Mouse (Mus musculus) olfactory bulb, adult 2 months (tissue): Measurements from ENCODE around the gene Tfrc. TPM values are rescaled to one million over a fixed set of nuclear protein-coding genes. Genes with fewer than 3 reads are reported as not detected.

ENCODE experiments used
- H3K27ac ChIP-seq: fragments of 200-500 bp; 2 replicates; pipeline ENCODE4 v1.5.1; 2012; ENCODE audit warnings: low read depth, low read length; ENCODE audit not compliant: insufficient read depth
- H3K4me1 ChIP-seq: fragments of 200-500 bp; 2 replicates; pipeline ENCODE4 v1.6.1; 2012; ENCODE audit warnings: low read length; ENCODE audit not compliant: control insufficient read depth, insufficient read depth
- H3K4me3 ChIP-seq: fragments of 200-500 bp; 2 replicates; pipeline ENCODE4 v1.5.1; 2012; ENCODE audit warnings: mild to moderate bottlenecking, low read depth, low read length, moderate library complexity; ENCODE audit not compliant: insufficient read depth
- CTCF ChIP-seq: fragments of 200-500 bp; IDR thresholded peaks from 2 replicates; pipeline ENCODE4 v1.5.1; 2012; ENCODE audit warnings: low read depth, mild to moderate bottlenecking, low read length, moderate library complexity; ENCODE audit not compliant: insufficient read depth
- POLR2A ChIP-seq: fragments of 200-500 bp; IDR thresholded peaks from 2 replicates; pipeline ENCODE4 v1.6.1; 2012; ENCODE audit warnings: mild to moderate bottlenecking, low read depth, low read length, moderate library complexity; ENCODE audit not compliant: insufficient read depth
- WGBS: fragments of 180-500 bp; shearing (Covaris S2); methylation state at CpG from one replicate; pipeline ENCODE4 v1.1.7; 2018; 5-methylcytosine and 5-hydroxymethylcytosine counted together
- polyA plus RNA-seq: library from polyadenylated mRNA; stranded (reverse); fragments of >200 nt; gene quantifications from 2 replicates; pipeline ENCODE4 v1.2.4, GENCODE M21; 2012; ENCODE audit warnings: low replicate concordance; ENCODE audit not compliant: missing spikeins, insufficient read depth, insufficient read length

Tfrc gene
- polyA plus RNA-seq, 1 experiment, result not detected

GRCm38 (mm10) chr16:32644069-32644800, 35.5 kb downstream of the Tfrc start:
- TF ChIP-seq POLR2A (no peak; the same call in 1 of the 2 replicates), CTCF (no peak)
- peak overlapping the region; percentile 62 for H3K4me3 ChIP-seq
- peak overlapping the region; percentile 18; the same call in 1 of the 2 replicates for H3K27ac ChIP-seq
- peaks cover 24% of the 10 kb centered on the region for H3K4me1 ChIP-seq
- 2% methylated on average over 76 of the region's 82 CpGs for whole genome bisulfite sequencing

- Histone ChIP-seq H3K27ac (peak overlapping the region; percentile 18; the same call in 1 of the 2 replicates), H3K4me3 (peak overlapping the region; percentile 62), H3K4me1 (peaks cover 24% of the 10 kb centered on the region)
- TF ChIP-seq CTCF (no peak), POLR2A (no peak)
- 11% methylated on average over 12 of the region's 12 CpGs for WGBS
Observed at GRCm38 (mm10) chr16:32644801-32645170, 36.1 kb downstream of the Tfrc start.

DNA sequence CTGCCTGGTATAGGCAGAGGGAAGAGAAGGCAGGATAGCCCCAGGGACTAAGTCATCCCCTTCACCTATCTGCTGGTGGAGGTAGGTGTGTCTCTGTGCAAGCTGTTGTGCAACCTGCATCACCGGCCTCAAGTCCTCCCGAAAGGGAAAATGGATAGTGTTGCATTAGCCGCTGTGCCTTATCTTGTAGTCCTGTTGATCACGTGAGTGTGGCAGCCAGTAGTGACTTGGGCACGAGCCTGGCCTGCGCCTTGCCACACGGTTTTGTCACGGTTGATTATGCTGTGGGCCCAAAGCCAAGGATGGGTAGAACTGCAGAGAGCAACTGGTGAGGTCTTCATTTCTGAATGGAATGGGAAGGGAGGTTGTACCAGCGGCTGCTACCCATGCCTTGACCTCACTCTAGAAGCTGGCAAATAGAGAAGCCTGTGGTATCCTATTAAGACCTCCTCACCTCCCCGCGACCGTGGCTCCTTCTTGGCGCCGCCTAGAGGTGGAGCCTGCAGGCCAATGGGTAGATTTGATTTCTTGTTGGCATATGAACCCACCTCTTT, 36.7 kb downstream of the Tfrc start:
- TF ChIP-seq CTCF, result 0 out of 2 replicates have a peak, but pooled peaks have one; percentile 12
- no peak for TF ChIP-seq POLR2A
- Histone ChIP-seq H3K27ac (no peak overlapping the region), H3K4me1 (peaks cover 24% of the 10 kb centered on the region), H3K4me3 (peak overlapping the region; percentile 62)
- 8% methylated on average over 14 of the region's 14 CpGs for WGBS

DNA sequence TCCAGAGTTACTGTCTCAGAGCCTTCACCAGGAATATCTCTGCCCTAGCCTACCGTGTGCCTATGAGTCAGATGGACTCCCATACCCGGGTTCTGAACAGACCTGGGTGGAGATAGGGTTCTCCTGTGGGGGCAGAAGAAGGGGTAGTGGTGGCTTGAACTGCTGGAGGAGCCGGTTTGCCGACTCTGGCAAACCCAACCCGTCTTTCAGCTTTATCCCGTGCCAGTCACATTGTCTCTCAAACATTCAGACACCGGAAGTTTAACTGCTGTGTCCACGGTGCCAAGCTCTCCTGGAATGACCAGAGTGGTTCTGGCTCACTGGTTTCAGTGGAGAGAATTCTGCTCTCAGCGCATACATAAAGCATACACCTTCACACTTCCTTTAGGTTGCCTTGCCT, 37.3 kb downstream of the Tfrc start:
- no peak for TF ChIP-seq POLR2A
- no peak for TF ChIP-seq CTCF
- Histone ChIP-seq H3K4me1 (peaks cover 24% of the 10 kb centered on the region), H3K27ac (no peak overlapping the region), H3K4me3 (peak overlapping the region; percentile 62)
- 44% methylated on average over 9 of the region's 9 CpGs for WGBS

DNA sequence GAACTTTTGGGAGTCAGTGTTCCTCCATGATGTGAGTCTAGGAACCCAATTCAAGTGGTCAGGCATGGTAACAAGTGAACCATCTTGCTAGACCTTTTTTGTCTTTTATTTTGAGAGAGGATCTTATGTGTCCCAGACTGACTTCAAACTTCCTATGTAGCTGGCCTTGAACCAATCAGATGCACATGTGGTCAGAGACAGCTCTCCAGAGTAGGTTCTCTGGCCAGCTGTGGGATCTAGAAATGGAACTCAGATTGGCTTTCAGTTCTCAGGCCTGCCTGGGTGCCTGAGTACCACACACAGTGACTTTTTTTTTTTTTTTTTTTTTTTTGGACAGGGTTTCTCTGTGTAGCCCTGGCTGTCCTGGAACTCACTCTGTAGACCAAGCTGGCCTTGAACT, 39.0 kb downstream of the Tfrc start:
- H3K27ac ChIP-seq, result no peak overlapping the region
- no peak overlapping the region for H3K4me3 ChIP-seq
- TF ChIP-seq CTCF, result no peak
- no peak for TF ChIP-seq POLR2A
- peaks cover 22% of the 10 kb centered on the region for H3K4me1 ChIP-seq

GRCm38 (mm10) chr16:32650461-32650860, 41.7 kb downstream of the Tfrc start:
- no peak for TF ChIP-seq CTCF
- TF ChIP-seq POLR2A, result no peak
- Histone ChIP-seq H3K27ac (no peak overlapping the region), H3K4me3 (no peak overlapping the region), H3K4me1 (peaks cover 21% of the 10 kb centered on the region)

DNA sequence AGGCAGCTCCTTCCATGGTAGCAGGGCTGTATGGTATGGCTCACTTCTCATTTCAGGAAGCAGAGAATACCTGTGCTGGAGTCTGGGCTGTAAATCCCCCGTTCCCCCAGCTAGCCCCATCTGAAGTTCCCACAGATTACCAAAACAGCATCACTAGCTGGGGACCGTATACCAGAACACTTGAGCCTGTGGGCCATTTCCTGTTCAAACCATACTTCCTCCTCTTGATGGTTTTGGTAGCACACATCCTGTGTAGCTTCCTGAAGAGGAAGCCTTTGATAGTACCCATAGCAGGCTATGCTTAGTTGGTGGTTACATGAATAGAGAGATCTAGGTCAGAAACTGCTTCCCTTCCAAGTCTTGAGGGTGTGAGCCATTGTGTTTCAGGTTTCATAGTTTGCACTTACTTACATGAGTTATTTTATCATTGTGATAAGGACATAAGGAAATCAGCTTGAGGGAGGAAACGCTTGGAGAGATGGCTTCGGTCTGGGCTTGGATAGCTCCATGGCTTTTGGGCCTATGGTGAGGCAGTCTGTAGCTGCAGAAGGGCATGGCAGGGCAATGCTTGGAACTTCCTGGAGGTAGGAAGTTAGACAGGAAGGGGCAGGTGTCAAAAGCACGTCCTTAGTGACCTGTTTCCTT, 42.4 kb downstream of the Tfrc start:
- no peak overlapping the region for H3K27ac ChIP-seq
- WGBS, result 92% methylated on average over 5 of the region's 5 CpGs

DNA sequence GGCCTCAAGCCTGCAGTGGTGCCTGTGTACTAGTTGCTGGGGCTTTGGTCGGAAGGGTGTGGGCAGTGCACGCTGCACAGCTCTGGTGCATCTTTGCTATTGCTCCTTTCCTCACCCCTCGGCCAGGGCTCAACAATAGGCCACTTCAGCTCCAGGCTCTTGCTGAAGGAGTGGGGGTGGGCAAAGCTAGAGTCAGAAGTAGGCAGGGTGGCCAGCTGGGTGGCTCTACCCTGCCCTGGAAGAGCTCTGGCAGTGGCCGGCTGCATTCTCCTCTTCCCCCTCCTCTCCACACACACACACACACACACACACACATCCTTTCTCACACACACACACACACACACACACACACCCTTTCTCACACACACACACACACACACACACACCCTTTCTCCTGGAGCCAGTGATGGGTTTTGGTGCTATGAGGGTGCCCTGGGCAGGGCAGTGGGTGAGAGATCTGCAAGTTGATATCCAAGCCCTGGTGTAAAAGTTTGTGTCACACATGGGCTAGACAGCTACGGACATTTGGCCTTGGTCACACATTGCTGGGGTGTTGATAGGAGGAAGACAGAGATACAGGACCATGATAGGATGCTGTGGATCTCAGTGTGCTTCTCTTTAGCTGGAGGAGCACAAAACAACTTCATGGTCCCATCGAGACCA, 45.5 kb downstream of the Tfrc start:
- Histone ChIP-seq H3K4me3 (no peak overlapping the region), H3K27ac (no peak overlapping the region), H3K4me1 (peaks cover 34% of the 10 kb centered on the region)
- 71% methylated on average over 6 of the region's 6 CpGs for WGBS
- TF ChIP-seq POLR2A, result no peak
- TF ChIP-seq CTCF, result no peak

More for the DNA sequence above, 42.4 kb downstream of the Tfrc start:
- Histone ChIP-seq H3K4me3 (no peak overlapping the region), H3K4me1 (peaks cover 18% of the 10 kb centered on the region)
- TF ChIP-seq POLR2A, result no peak

GRCm38 (mm10) chr16:32655534-32655933, 46.8 kb downstream of the Tfrc start:
- Histone ChIP-seq H3K4me1 (peaks cover 39% of the 10 kb centered on the region), H3K27ac (no peak overlapping the region), H3K4me3 (no peak overlapping the region)
- TF ChIP-seq POLR2A, result no peak
- no peak for TF ChIP-seq CTCF
- 81% methylated on average over 4 of the region's 4 CpGs for WGBS
